Mouse (Mus musculus): Measurements from ENCODE around the gene Ptn. TPM values are rescaled to one million over a fixed set of nuclear protein-coding genes. Genes with fewer than 3 reads are reported as not detected.
"Not testable (repeated sequence)": the region's sequence is repeated elsewhere in the genome, so short reads cannot be mapped to it uniquely, and the experiment has no call there.

Ptn gene
- polyA plus RNA-seq, 1 experiment from 2014 or later = 317 TPM

- H3K27me3 ChIP-seq; H3K4me2 ChIP-seq (replicated peaks); H3K27ac ChIP-seq (replicated peaks); H3K4me3 ChIP-seq; ATAC-seq (ENCODE audit: low FRiP score, low read depth); H3K9ac ChIP-seq (replicated peaks); H3K4me1 ChIP-seq: not testable (repeated sequence)
- 90% methylated on average over 4 of the region's 4 CpGs for WGBS
- Histone ChIP-seq H3K36me3 (peaks cover 64% of the 10 kb centered on the region), H3K9me3 (peaks cover 23% of the 10 kb centered on the region)
Measured at GRCm38 (mm10) chr6:36735622-36736021, 74.4 kb downstream of the Ptn start.

- 97% methylated on average over 7 of the region's 7 CpGs for WGBS
- Histone ChIP-seq H3K9me3 (peaks cover 29% of the 10 kb centered on the region), H3K36me3 (peaks cover 45% of the 10 kb centered on the region)
- not testable (repeated sequence) for H3K27ac ChIP-seq (replicated peaks); H3K4me1 ChIP-seq; H3K27me3 ChIP-seq; ATAC-seq (ENCODE audit: low FRiP score, low read depth); H3K4me3 ChIP-seq; H3K9ac ChIP-seq (replicated peaks); H3K4me2 ChIP-seq (replicated peaks)
Measured at GRCm38 (mm10) chr6:36729811-36730210, 80.2 kb downstream of the Ptn start.

GRCm38 (mm10) chr6:36728079-36728478, 81.9 kb downstream of the Ptn start:
- no peak overlapping the region for H3K4me2 ChIP-seq (replicated peaks)
- no peak overlapping the region for H3K9ac ChIP-seq (replicated peaks)
- ATAC-seq (ENCODE audit: low FRiP score, low read depth) = no peak
- H3K4me3 ChIP-seq = no peak overlapping the region
- 85% methylated on average over 7 of the region's 7 CpGs for WGBS
- H3K9me3 ChIP-seq = peaks cover 29% of the 10 kb centered on the region
- H3K27me3 ChIP-seq = no peaks in the 10 kb centered on the region
- no peak overlapping the region for H3K27ac ChIP-seq (replicated peaks)
- H3K36me3 ChIP-seq = peaks cover 39% of the 10 kb centered on the region
- H3K4me1 ChIP-seq = peaks cover 3% of the 10 kb centered on the region; the same call in 1 of the 2 replicates

- Histone ChIP-seq H3K36me3 (peaks cover 14% of the 10 kb centered on the region), H3K9me3 (peaks cover 6% of the 10 kb centered on the region), H3K4me1 (peaks cover 7% of the 10 kb centered on the region; the same call in 1 of the 2 replicates), H3K9ac (replicated peaks) (no peak overlapping the region), H3K4me3 (no peak overlapping the region), H3K4me2 (replicated peaks) (no peak overlapping the region), H3K27ac (replicated peaks) (no peak overlapping the region), H3K27me3 (no peaks in the 10 kb centered on the region)
- no peak for ATAC-seq (ENCODE audit: low FRiP score, low read depth)
- WGBS = 88% methylated on average over 3 of the region's 3 CpGs
Measured at GRCm38 (mm10) chr6:36725509-36726160, 84.4 kb downstream of the Ptn start.

- H3K4me3 ChIP-seq = no peak overlapping the region
- peak overlapping the region; percentile 43 for H3K27ac ChIP-seq (replicated peaks)
- H3K36me3 ChIP-seq = peaks cover 10% of the 10 kb centered on the region; the same call in 1 of the 2 replicates
- no peak overlapping the region for H3K4me2 ChIP-seq (replicated peaks)
- ATAC-seq (ENCODE audit: low FRiP score, low read depth) = peak; percentile 93
- no peaks in the 10 kb centered on the region for H3K27me3 ChIP-seq
- peaks cover 7% of the 10 kb centered on the region; the same call in 1 of the 2 replicates for H3K4me1 ChIP-seq
- 55% methylated on average over 5 of the region's 5 CpGs for WGBS
- H3K9me3 ChIP-seq = no peaks in the 10 kb centered on the region
- no peak overlapping the region for H3K9ac ChIP-seq (replicated peaks)
Measured at GRCm38 (mm10) chr6:36722769-36723549, 87.1 kb downstream of the Ptn start.

GRCm38 (mm10) chr6:36713329-36713728, 96.7 kb downstream of the Ptn start:
- H3K4me2 ChIP-seq (replicated peaks) = no peak overlapping the region
- peaks cover 14% of the 10 kb centered on the region; the same call in 1 of the 2 replicates for H3K36me3 ChIP-seq
- H3K27ac ChIP-seq (replicated peaks) = no peak overlapping the region
- H3K9me3 ChIP-seq = no peaks in the 10 kb centered on the region
- H3K27me3 ChIP-seq = no peaks in the 10 kb centered on the region
- no peak overlapping the region for H3K4me3 ChIP-seq
- H3K9ac ChIP-seq (replicated peaks) = no peak overlapping the region
- WGBS = 97% methylated on average over 4 of the region's 4 CpGs
- ATAC-seq (ENCODE audit: low FRiP score, low read depth) = no peak
- H3K4me1 ChIP-seq = no peaks in the 10 kb centered on the region

GRCm38 (mm10) chr6:36695481-36695880, 114.5 kb downstream of the Ptn start:
- ATAC-seq (ENCODE audit: low FRiP score, low read depth) = no peak
- no peak overlapping the region for H3K4me2 ChIP-seq (replicated peaks)

GRCm38 (mm10) chr6:36691497-36691896, 118.5 kb downstream of the Ptn start:
- no peak overlapping the region for H3K4me2 ChIP-seq (replicated peaks)
- H3K27me3 ChIP-seq = no peaks in the 10 kb centered on the region
- H3K9ac ChIP-seq (replicated peaks) = no peak overlapping the region
- 3% methylated on average over 1 of the region's 1 CpGs for WGBS
- no peaks in the 10 kb centered on the region for H3K9me3 ChIP-seq
- H3K4me1 ChIP-seq = no peaks in the 10 kb centered on the region
- H3K27ac ChIP-seq (replicated peaks) = no peak overlapping the region
- ATAC-seq (ENCODE audit: low FRiP score, low read depth) = peak; percentile 80
- H3K36me3 ChIP-seq = no peaks in the 10 kb centered on the region
- no peak overlapping the region for H3K4me3 ChIP-seq

More at GRCm38 (mm10) chr6:36695481-36695880, 114.5 kb downstream of the Ptn start:
- no peak overlapping the region for H3K27ac ChIP-seq (replicated peaks)
- no peaks in the 10 kb centered on the region for H3K36me3 ChIP-seq
- no peak overlapping the region for H3K9ac ChIP-seq (replicated peaks)
- no peaks in the 10 kb centered on the region for H3K27me3 ChIP-seq
- H3K4me3 ChIP-seq = no peak overlapping the region
- WGBS = 44% methylated on average over 3 of the region's 3 CpGs
- H3K4me1 ChIP-seq = no peaks in the 10 kb centered on the region
- no peaks in the 10 kb centered on the region for H3K9me3 ChIP-seq

- WGBS = 89% methylated on average over 4 of the region's 4 CpGs
- ATAC-seq (ENCODE audit: low FRiP score, low read depth) = no peak
- Histone ChIP-seq H3K4me3 (no peak overlapping the region), H3K4me1 (no peaks in the 10 kb centered on the region), H3K27ac (replicated peaks) (no peak overlapping the region), H3K36me3 (no peaks in the 10 kb centered on the region), H3K9ac (replicated peaks) (no peak overlapping the region), H3K4me2 (replicated peaks) (no peak overlapping the region), H3K27me3 (no peaks in the 10 kb centered on the region), H3K9me3 (no peaks in the 10 kb centered on the region)
Measured at GRCm38 (mm10) chr6:36690941-36691340, 119.1 kb downstream of the Ptn start.

- Histone ChIP-seq H3K36me3 (no peaks in the 10 kb centered on the region), H3K27ac (replicated peaks) (no peak overlapping the region), H3K9ac (replicated peaks) (no peak overlapping the region), H3K9me3 (no peaks in the 10 kb centered on the region), H3K4me1 (peaks cover 14% of the 10 kb centered on the region), H3K27me3 (no peaks in the 10 kb centered on the region), H3K4me3 (no peak overlapping the region), H3K4me2 (replicated peaks) (no peak overlapping the region)
- 81% methylated on average over 8 of the region's 8 CpGs for WGBS
- ATAC-seq (ENCODE audit: low FRiP score, low read depth) = no peak
Measured at GRCm38 (mm10) chr6:36676710-36677691, 133.0 kb downstream of the Ptn start.

- Histone ChIP-seq H3K9me3 (no peaks in the 10 kb centered on the region), H3K27me3 (no peaks in the 10 kb centered on the region), H3K9ac (replicated peaks) (no peak overlapping the region), H3K4me1 (peaks cover 14% of the 10 kb centered on the region), H3K4me3 (no peak overlapping the region), H3K27ac (replicated peaks) (no peak overlapping the region), H3K4me2 (replicated peaks) (no peak overlapping the region), H3K36me3 (no peaks in the 10 kb centered on the region)
- peak; percentile 82 for ATAC-seq (ENCODE audit: low FRiP score, low read depth)
- 61% methylated on average over 11 of the region's 11 CpGs for WGBS
Measured at GRCm38 (mm10) chr6:36672399-36673221, 137.4 kb downstream of the Ptn start.
